Mouse (Mus musculus) effector memory CD4-positive, alpha-beta T cell, adult 7 months (primary cell): ENCODE data around the gene E130218I03Rik. TPM values are rescaled to one million over a fixed set of nuclear protein-coding genes. Genes with fewer than 3 reads are reported as not detected.

Experiments used
- polyA plus RNA-seq: library from polyadenylated mRNA; unstranded; fragments of 100-300 nt; shearing (Covaris generic); gene quantifications from one replicate; pipeline ENCODE4 v1.2.1, GENCODE M21; 2017

E130218I03Rik gene
- 5.1 TPM for polyA plus RNA-seq

GRCm38 (mm10) chr4:134243516-134244250 is at the start of gene E130218I03Rik:
Gene E130218I03Rik (plus strand): TSS chr4:134243662.

GRCm38 (mm10) chr4:134202904-134203303 is 40.6 kb upstream of the E130218I03Rik start, which contains the start of gene Gm7534:
Gene Gm7534 (minus strand): TSS chr4:134203004.

GRCm38 (mm10) chr4:134227194-134227593 is 16.3 kb upstream of the E130218I03Rik start, which contains the start of gene Catsper4:
Gene Catsper4 (minus strand): TSS chr4:134227383.

GRCm38 (mm10) chr4:134238279-134238651 is 5.2 kb upstream of the E130218I03Rik start, which contains the start of gene Cnksr1:
Gene Cnksr1 (minus strand): TSS chr4:134238399.

GRCm38 (mm10) chr4:134245148-134245843 is 1.8 kb downstream of the E130218I03Rik start, which contains the start of gene Zfp593:
Gene Zfp593 (minus strand): TSS chr4:134245592.

GRCm38 (mm10) chr4:134246719-134247258 is 3.3 kb downstream of the E130218I03Rik start, which contains the start of gene Gm30191:
Gene Gm30191 (plus strand): TSS chr4:134246935.

GRCm38 (mm10) chr4:134253722-134254324 is 10.4 kb downstream of the E130218I03Rik start, which contains the start of gene Grrp1:
Gene Grrp1 (minus strand): TSS chr4:134254106.

GRCm38 (mm10) chr4:134287575-134288025 is 44.1 kb downstream of the E130218I03Rik start, which contains the start of gene Pdik1l:
Gene Pdik1l (minus strand): TSS chr4:134287895.

Other genes starting within 250 kb of the E130218I03Rik start
- 23.7 TPM for gene Dhdds, start 242.7 kb upstream of the E130218I03Rik start, polyA plus RNA-seq
- not detected for gene Lin28a, start 224.8 kb upstream of the E130218I03Rik start, polyA plus RNA-seq
- gene Zfp683, start 189.8 kb upstream of the E130218I03Rik start, polyA plus RNA-seq, result 3.5 TPM
- gene Crybg2, start 182.8 kb upstream of the E130218I03Rik start, polyA plus RNA-seq, result 12.9 TPM
- 2,277 TPM for gene Cd52, start 148.6 kb upstream of the E130218I03Rik start, polyA plus RNA-seq
- 35.9 TPM for gene Ubxn11, start 141.1 kb upstream of the E130218I03Rik start, polyA plus RNA-seq
- gene Sh3bgrl3, start 114.9 kb upstream of the E130218I03Rik start, polyA plus RNA-seq, result 1,134 TPM
- 63.6 TPM for gene Cep85, start 56.5 kb upstream of the E130218I03Rik start, polyA plus RNA-seq
- gene Gm7534, start 40.7 kb upstream of the E130218I03Rik start, polyA plus RNA-seq, result not detected
- not detected for gene Catsper4, start 16.3 kb upstream of the E130218I03Rik start, polyA plus RNA-seq
- gene Cnksr1, start 5.3 kb upstream of the E130218I03Rik start, polyA plus RNA-seq, result not detected
- gene Zfp593, start 1.9 kb downstream of the E130218I03Rik start, polyA plus RNA-seq, result 27.2 TPM
- gene Gm30191, start 3.3 kb downstream of the E130218I03Rik start, polyA plus RNA-seq, result not detected
- gene Grrp1, start 10.4 kb downstream of the E130218I03Rik start, polyA plus RNA-seq, result not detected
- 7.2 TPM for gene Pdik1l, start 44.2 kb downstream of the E130218I03Rik start, polyA plus RNA-seq
- gene Trim63, start 71.5 kb downstream of the E130218I03Rik start, polyA plus RNA-seq, result not detected
- not detected for gene Slc30a2, start 99.5 kb downstream of the E130218I03Rik start, polyA plus RNA-seq
- 0.33 TPM for gene Extl1, start 140.2 kb downstream of the E130218I03Rik start, polyA plus RNA-seq
- gene Pafah2, start 152.7 kb downstream of the E130218I03Rik start, polyA plus RNA-seq, result 1.0 TPM
- gene Stmn1, start 224.7 kb downstream of the E130218I03Rik start, polyA plus RNA-seq, result 26.9 TPM